Mouse (Mus musculus) brown adipose tissue, adult 24 weeks (tissue): ENCODE data around the gene 4930404N11Rik. TPM values are rescaled to one million over a fixed set of nuclear protein-coding genes. Genes with fewer than 3 reads are reported as not detected.

Experiments used
- H3K27ac ChIP-seq: fragments of 200-500 bp; replicated peaks from 2 replicates; pipeline ENCODE4 v1.5.1; 2012; ENCODE audit warnings: low read depth, mild to moderate bottlenecking, low read length
- H3K4me1 ChIP-seq: fragments of 200-500 bp; 2 replicates; pipeline ENCODE4 v1.6.1; 2012; ENCODE audit warnings: low read length, mixed read lengths; ENCODE audit not compliant: control insufficient read depth, insufficient read depth, insufficient read length
- H3K4me3 ChIP-seq: fragments of 200-500 bp; 2 replicates; pipeline ENCODE4 v1.5.1; 2012; ENCODE audit warnings: low read depth, mild to moderate bottlenecking, low read length, moderate library complexity; ENCODE audit not compliant: insufficient read depth
- polyA plus RNA-seq: library from polyadenylated mRNA; stranded (reverse); fragments of >200 nt; gene quantifications from 2 replicates; pipeline ENCODE4 v1.2.4, GENCODE M21; 2012; ENCODE audit not compliant: missing spikeins, insufficient read depth, insufficient read length

4930404N11Rik gene
- polyA plus RNA-seq, 1 experiment = not detected

- Histone ChIP-seq H3K27ac (no peak overlapping the region), H3K4me1 (0 out of 2 replicates have a peak, but pooled peaks cover 3% of the 10 kb centered on the region), H3K4me3 (no peak overlapping the region)
These were observed 52.0 kb downstream of the 4930404N11Rik start for GRCm38 (mm10) chr10:81313581-81313980.

Other genes with a start within 250 kb of the 4930404N11Rik start
- gene Zbtb7a, start 230.6 kb downstream of the 4930404N11Rik start, polyA plus RNA-seq = 28.4 and 29.6 TPM in 2 replicates
- 10.3 and 13.4 TPM in 2 replicates for gene Pias4, start 197.9 kb downstream of the 4930404N11Rik start, polyA plus RNA-seq
- 538 and 581 TPM in 2 replicates for gene Eef2, start 189.2 kb downstream of the 4930404N11Rik start, polyA plus RNA-seq
- 15.7 and 31.7 TPM in 2 replicates for gene Dapk3, start 182.8 kb downstream of the 4930404N11Rik start, polyA plus RNA-seq
- not detected in 2 replicates for gene 4930442H23Rik, start 182.0 kb downstream of the 4930404N11Rik start, polyA plus RNA-seq
- 1.4 TPM in 1 of 2 replicates, not detected in the other for gene Nmrk2, start 163.8 kb downstream of the 4930404N11Rik start, polyA plus RNA-seq
- not detected in 2 replicates for gene Atcay, start 135.0 kb downstream of the 4930404N11Rik start, polyA plus RNA-seq
- 0.32 and 1.2 TPM in 2 replicates for gene Zfr2, start 132.7 kb downstream of the 4930404N11Rik start, polyA plus RNA-seq
- gene Matk, start 112.9 kb downstream of the 4930404N11Rik start, polyA plus RNA-seq = not detected in 2 replicates
- gene Mrpl54, start 98.9 kb downstream of the 4930404N11Rik start, polyA plus RNA-seq = 122 and 144 TPM in 2 replicates
- 59.5 and 82.7 TPM in 2 replicates for gene Apba3, start 98.9 kb downstream of the 4930404N11Rik start, polyA plus RNA-seq
- gene Tjp3, start 74.2 kb downstream of the 4930404N11Rik start, polyA plus RNA-seq = 1.6 TPM in 1 of 2 replicates, not detected in the other
- gene Pip5k1c, start 72.9 kb downstream of the 4930404N11Rik start, polyA plus RNA-seq = 10.6 and 12.4 TPM in 2 replicates
- 8.4 and 9.6 TPM in 2 replicates for gene Cactin, start 44.7 kb downstream of the 4930404N11Rik start, polyA plus RNA-seq
- not detected in 2 replicates for gene Tbxa2r, start 37.1 kb downstream of the 4930404N11Rik start, polyA plus RNA-seq
- 1.0 TPM in 1 of 2 replicates, not detected in the other for gene Gipc3, start 22.6 kb downstream of the 4930404N11Rik start, polyA plus RNA-seq
- 66.1 and 78.7 TPM in 2 replicates for gene Hmg20b, start 15.3 kb downstream of the 4930404N11Rik start, polyA plus RNA-seq
- 8.3 and 11.5 TPM in 2 replicates for gene Mfsd12, start 8.3 kb downstream of the 4930404N11Rik start, polyA plus RNA-seq
- gene Fzr1, start 12.7 kb upstream of the 4930404N11Rik start, polyA plus RNA-seq = 9.3 and 10.3 TPM in 2 replicates
- 25.1 and 35.9 TPM in 2 replicates for gene Dohh, start 18.6 kb upstream of the 4930404N11Rik start, polyA plus RNA-seq
- 2.4 TPM in 1 of 2 replicates, not detected in the other for gene Gm48551, start 18.6 kb upstream of the 4930404N11Rik start, polyA plus RNA-seq
- gene Gm48552, start 23.2 kb upstream of the 4930404N11Rik start, polyA plus RNA-seq = not detected in 2 replicates
- gene Smim24, start 27.2 kb upstream of the 4930404N11Rik start, polyA plus RNA-seq = 1.9 and 5.3 TPM in 2 replicates
- gene Nfic, start 89.8 kb upstream of the 4930404N11Rik start, polyA plus RNA-seq = 40.9 and 42.9 TPM in 2 replicates
- 0.63 TPM in 1 of 2 replicates, not detected in the other for gene Celf5, start 116.9 kb upstream of the 4930404N11Rik start, polyA plus RNA-seq
- 13.9 and 17.9 TPM in 2 replicates for gene Ncln, start 130.6 kb upstream of the 4930404N11Rik start, polyA plus RNA-seq
- gene S1pr4, start 134.3 kb upstream of the 4930404N11Rik start, polyA plus RNA-seq = 0.71 and 0.79 TPM in 2 replicates
- gene Gna15, start 158.4 kb upstream of the 4930404N11Rik start, polyA plus RNA-seq = not detected in 2 replicates
- 34.1 and 41.1 TPM in 2 replicates for gene Gna11, start 179.4 kb upstream of the 4930404N11Rik start, polyA plus RNA-seq
- gene Aes, start 193.7 kb upstream of the 4930404N11Rik start, polyA plus RNA-seq = 679 and 754 TPM in 2 replicates
- gene Tle2, start 208.7 kb upstream of the 4930404N11Rik start, polyA plus RNA-seq = 3.2 and 4.8 TPM in 2 replicates
- 3.3 TPM in 1 of 2 replicates, not detected in the other for gene Tle6, start 235.3 kb upstream of the 4930404N11Rik start, polyA plus RNA-seq
- 4.1 and 8.7 TPM in 2 replicates for gene BC025920, start 240.5 kb upstream of the 4930404N11Rik start, polyA plus RNA-seq